Mouse (Mus musculus): ENCODE measurements around the gene Vamp1. TPM values are rescaled to one million over a fixed set of nuclear protein-coding genes. Genes with fewer than 3 reads are reported as not detected.
"Not testable (repeated sequence)": the region's sequence is repeated elsewhere in the genome, so short reads cannot be mapped to it uniquely, and the experiment has no call there.

The Vamp1 gene
- polyA plus RNA-seq, 1 experiment from 2014 or later: 5.4 TPM

DNA sequence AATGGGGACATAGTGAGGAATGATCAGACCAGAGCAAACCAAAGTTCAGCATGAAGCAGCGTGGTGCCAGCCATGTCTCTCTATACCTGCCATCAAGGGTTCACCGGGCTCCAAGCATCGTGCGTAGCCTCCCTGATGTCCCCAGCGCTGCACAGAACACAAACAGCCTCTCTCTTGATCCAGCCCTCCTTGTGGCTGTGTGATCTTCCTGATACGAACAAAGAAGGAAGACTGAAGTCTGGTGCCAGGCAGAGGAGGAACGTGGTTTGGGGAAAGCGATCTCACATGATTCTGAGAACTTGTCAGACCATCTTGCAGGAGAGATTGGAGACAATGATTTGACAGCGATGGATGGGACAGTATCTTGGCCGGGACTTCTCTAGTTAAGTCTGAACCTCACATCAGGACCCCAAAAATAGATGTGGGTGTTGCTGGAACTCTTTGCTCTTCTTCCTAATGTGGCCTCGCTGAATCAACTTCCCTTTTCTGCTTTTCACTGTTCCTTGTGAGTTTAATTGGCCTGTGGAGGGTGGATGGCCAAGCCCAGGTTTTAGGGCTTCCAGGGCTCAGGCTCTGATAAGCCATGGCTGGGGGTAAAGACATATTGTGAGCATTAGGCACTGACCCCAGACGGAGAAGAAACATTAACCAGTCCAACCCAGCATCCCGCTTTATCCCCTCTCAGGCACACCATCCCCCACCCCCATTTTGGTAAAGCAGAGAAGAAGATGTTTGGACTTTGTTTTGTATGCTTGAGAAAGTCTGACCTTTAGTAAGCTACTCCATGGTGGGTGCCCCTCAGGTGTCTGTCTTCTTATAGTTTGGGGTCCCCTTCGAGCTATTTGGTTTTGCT is 38.7 kb downstream of the Vamp1 start:
- H3K4me1 ChIP-seq: 0 out of 2 replicates have a peak, but pooled peaks cover 3% of the 10 kb centered on the region
- H3K4me3 ChIP-seq: no peak overlapping the region
- H3K36me3 ChIP-seq (ENCODE audit: poor library complexity, severe bottlenecking): no peaks in the 10 kb centered on the region
- ATAC-seq: no peak
- H3K4me2 ChIP-seq: no peak overlapping the region
- 81% methylated on average over 14 of the region's 14 CpGs for WGBS
- H3K27me3 ChIP-seq: no peaks in the 10 kb centered on the region
- no peak overlapping the region for H3K9ac ChIP-seq
- no peak overlapping the region for H3K27ac ChIP-seq
- no peaks in the 10 kb centered on the region for H3K9me3 ChIP-seq (replicated peaks)

DNA sequence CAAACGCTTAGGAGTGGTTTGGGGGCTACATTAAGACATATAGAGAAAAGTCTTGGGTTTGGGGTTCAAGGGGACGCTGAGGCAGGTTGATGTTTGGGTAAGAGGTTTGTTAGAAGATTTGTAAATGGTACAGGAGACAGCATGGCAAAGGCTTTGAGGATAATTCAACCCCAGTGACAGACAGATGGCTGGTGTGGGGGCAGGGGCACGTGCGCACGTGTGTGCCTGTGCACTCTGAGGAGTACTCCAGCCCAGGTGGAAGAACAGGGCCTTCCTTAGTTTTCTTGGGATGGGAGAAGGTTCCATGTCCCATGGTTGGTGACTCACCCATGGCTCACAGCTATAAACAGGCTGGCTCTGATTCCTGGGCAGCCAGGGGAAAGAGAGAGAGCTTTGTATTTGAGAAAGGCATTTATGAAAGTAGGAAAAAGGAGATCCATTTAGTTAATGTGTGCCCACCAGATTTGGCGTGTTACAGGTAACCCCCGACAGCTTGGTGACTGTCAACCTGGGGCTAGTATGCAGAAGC is 40.2 kb downstream of the Vamp1 start:
- Histone ChIP-seq H3K4me3 (no peak overlapping the region), H3K27me3 (no peaks in the 10 kb centered on the region), H3K9ac (no peak overlapping the region), H3K4me1 (0 out of 2 replicates have a peak, but pooled peaks cover 3% of the 10 kb centered on the region), H3K4me2 (no peak overlapping the region), H3K36me3 (ENCODE audit: poor library complexity, severe bottlenecking) (no peaks in the 10 kb centered on the region), H3K27ac (no peak overlapping the region), H3K9me3 (replicated peaks) (no peaks in the 10 kb centered on the region)
- no peak for ATAC-seq
- 89% methylated on average over 7 of the region's 7 CpGs for WGBS

DNA sequence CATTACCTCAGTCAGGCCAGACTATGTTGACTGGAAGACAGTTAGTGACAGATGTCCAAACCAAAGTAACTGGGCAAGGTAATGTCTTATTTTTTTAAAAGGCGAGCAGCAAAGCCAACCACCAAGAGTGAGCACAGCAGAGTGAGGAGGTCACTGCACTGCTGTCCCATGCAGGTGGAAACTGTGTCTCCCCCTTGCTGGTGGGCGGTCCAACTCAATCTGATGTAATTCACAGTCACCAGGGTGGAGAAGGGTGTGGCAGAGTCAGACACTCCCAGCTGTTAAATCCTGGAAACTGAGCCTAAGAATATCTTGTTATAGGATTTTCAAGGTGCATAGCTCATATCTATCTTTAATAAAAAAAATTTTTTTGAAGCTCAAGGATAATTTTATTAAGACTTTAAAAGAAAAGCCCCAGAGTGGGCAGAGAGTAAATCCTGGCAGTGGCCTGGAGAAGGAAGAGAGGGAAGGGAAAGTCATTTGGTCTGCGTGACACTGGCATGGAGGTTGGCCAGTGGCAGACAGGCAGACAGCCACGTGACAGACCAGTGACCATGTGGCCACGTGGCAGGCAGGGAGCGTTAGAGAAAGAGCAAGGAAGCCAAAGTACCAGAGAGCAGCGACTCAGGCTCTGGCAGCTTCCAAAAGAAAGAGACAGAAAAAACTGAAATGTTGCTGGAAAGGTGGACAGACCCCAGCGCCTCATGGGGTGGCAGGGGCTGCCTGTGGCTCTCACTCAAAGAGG is 41.0 kb downstream of the Vamp1 start:
- Histone ChIP-seq H3K4me1 (0 out of 2 replicates have a peak, but pooled peaks cover 3% of the 10 kb centered on the region), H3K27me3 (no peaks in the 10 kb centered on the region), H3K9me3 (replicated peaks) (no peaks in the 10 kb centered on the region), H3K27ac (no peak overlapping the region), H3K9ac (no peak overlapping the region), H3K4me2 (no peak overlapping the region), H3K4me3 (no peak overlapping the region), H3K36me3 (ENCODE audit: poor library complexity, severe bottlenecking) (no peaks in the 10 kb centered on the region)
- ATAC-seq: no peak
- 77% methylated on average over 8 of the region's 8 CpGs for WGBS

DNA sequence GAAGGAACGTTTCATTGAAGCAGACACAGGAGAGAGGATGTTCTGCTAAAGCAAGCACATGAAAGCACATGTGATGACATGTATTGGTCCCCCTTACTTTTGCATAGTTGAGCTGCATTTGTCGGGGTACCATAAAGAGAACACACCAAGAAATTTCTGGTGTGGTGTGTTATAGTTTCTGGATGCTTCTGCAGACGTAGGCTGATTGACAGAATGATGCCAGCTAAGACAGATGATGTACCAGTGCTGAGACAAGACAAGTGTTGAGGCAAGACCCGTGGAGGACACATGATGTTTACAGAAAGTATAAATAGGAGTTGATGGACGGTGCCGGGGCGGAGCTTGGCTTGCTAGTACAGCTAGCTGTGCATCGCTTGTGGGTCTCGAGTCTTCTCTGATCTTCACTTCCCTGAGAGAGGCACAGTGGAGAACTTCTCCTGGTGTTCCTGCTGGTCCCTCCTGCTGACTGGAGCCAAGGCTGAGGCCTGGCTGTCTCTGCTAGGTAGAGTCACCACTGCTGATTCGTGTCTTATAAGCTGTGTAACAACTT is 44.7 kb downstream of the Vamp1 start:
- H3K4me1 ChIP-seq: no peaks in the 10 kb centered on the region
- no peaks in the 10 kb centered on the region for H3K27me3 ChIP-seq
- no peak overlapping the region for H3K4me2 ChIP-seq
- H3K27ac ChIP-seq: no peak overlapping the region
- no peak overlapping the region for H3K4me3 ChIP-seq
- WGBS: 86% methylated on average over 10 of the region's 10 CpGs
- H3K36me3 ChIP-seq (ENCODE audit: poor library complexity, severe bottlenecking): no peaks in the 10 kb centered on the region
- no peak for ATAC-seq
- H3K9me3 ChIP-seq (replicated peaks): no peaks in the 10 kb centered on the region
- H3K9ac ChIP-seq: no peak overlapping the region

DNA sequence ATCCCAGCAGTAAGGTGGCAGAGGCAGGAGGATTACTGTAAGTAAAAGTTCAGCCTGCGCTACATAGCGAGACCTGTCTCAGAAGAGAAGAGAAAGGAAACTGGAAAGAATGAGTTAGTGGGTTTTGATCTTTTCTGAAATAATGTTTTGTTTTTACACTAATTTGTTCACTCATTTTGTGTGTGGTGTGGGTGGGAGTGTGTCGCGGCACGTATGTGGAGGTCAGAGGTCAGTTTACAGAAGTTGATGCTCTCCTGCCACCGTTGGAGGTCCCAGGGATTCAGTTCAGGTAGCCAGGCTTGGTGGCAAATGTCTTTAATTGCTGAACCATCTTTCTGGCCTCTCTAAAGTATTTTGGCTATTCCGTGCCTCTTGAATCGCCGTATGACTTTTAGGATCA is 48.9 kb downstream of the Vamp1 start:
- Histone ChIP-seq H3K4me3 (no peak overlapping the region), H3K27me3 (no peaks in the 10 kb centered on the region), H3K9me3 (replicated peaks) (no peaks in the 10 kb centered on the region), H3K4me2 (no peak overlapping the region), H3K36me3 (ENCODE audit: poor library complexity, severe bottlenecking) (no peaks in the 10 kb centered on the region), H3K27ac (no peak overlapping the region), H3K9ac (no peak overlapping the region), H3K4me1 (no peaks in the 10 kb centered on the region)
- WGBS: 90% methylated on average over 9 of the region's 9 CpGs
- ATAC-seq: no peak

GRCm38 (mm10) chr6:125265239-125265638 is 49.9 kb downstream of the Vamp1 start:
- Histone ChIP-seq H3K27ac (no peak overlapping the region), H3K9me3 (replicated peaks) (no peaks in the 10 kb centered on the region), H3K27me3 (no peaks in the 10 kb centered on the region), H3K4me3 (no peak overlapping the region), H3K4me1 (no peaks in the 10 kb centered on the region), H3K36me3 (ENCODE audit: poor library complexity, severe bottlenecking) (no peaks in the 10 kb centered on the region), H3K9ac (no peak overlapping the region), H3K4me2 (no peak overlapping the region)
- no peak for ATAC-seq
- 67% methylated on average over 10 of the region's 10 CpGs for WGBS

DNA sequence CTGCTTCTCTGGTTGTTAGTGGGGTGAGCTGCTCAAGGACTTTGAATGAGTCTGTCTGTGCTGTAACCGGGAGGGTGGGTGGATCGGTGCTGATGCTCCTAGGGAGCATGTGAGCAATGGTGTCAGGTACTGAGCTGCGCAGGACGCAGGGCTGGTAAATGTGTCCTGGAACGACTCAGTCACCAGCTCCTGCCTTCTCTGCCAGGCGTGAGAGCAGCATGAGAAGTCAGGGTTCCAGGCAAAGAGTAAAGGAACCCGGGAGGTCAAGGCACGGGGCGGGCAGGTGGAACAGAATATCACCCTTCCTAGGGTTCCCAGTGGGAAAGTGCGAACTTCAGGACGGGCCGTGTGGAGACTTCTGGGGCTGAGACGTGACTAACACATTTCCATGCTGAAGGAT is 50.7 kb downstream of the Vamp1 start:
- WGBS: 78% methylated on average over 13 of the region's 13 CpGs
- H3K36me3 ChIP-seq (ENCODE audit: poor library complexity, severe bottlenecking): no peaks in the 10 kb centered on the region
- H3K9ac ChIP-seq: no peak overlapping the region
- no peak overlapping the region for H3K27ac ChIP-seq
- no peaks in the 10 kb centered on the region for H3K4me1 ChIP-seq
- H3K27me3 ChIP-seq: no peaks in the 10 kb centered on the region
- no peaks in the 10 kb centered on the region for H3K9me3 ChIP-seq (replicated peaks)
- no peak for ATAC-seq
- no peak overlapping the region for H3K4me2 ChIP-seq
- no peak overlapping the region for H3K4me3 ChIP-seq

DNA sequence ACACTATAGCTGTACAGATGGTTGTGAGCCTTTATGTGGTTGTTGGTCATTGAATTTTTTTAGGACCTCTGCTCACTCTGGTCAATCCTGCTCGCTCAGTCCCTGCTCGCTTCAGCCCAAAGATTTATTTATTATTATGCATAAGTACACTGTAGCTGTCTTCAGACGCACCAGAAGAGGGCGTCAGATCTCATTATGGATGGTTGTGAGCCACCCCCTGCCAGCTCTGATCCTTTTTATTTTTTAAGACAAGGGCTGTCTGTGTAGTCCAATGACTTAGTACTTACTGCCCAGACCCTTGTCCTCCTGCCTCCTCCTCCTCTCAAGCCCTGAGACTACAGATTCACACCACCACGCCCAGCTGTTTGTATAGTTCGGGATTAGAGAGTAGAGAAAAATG is 51.2 kb downstream of the Vamp1 start:
- ATAC-seq; H3K9me3 ChIP-seq (replicated peaks); H3K4me2 ChIP-seq; H3K4me3 ChIP-seq; H3K27ac ChIP-seq; H3K9ac ChIP-seq; H3K27me3 ChIP-seq; H3K36me3 ChIP-seq (ENCODE audit: poor library complexity, severe bottlenecking); H3K4me1 ChIP-seq: not testable (repeated sequence)
- WGBS: 66% methylated on average over 6 of the region's 6 CpGs

DNA sequence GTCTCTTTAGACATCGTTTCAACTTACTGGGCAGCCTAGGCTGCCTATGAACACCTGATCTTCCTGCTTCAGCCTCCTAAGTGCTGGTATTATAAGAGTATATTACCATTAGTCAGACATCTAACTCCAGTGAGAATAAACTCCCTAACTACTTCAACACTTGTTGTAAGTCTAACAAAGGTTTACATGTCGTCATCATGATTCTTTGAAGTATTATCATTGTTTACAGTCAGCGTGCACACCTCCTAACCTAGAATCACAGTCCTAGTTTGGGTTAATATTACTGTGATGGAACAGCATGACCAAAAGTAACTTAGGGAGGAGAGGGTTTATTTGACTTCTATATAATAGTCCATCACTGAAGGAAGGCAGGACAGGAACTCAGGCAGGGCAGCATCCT is 52.1 kb downstream of the Vamp1 start:
- H3K27ac ChIP-seq: no peak overlapping the region
- 90% methylated on average over 3 of the region's 3 CpGs for WGBS
- no peaks in the 10 kb centered on the region for H3K9me3 ChIP-seq (replicated peaks)
- H3K4me2 ChIP-seq: no peak overlapping the region
- no peak overlapping the region for H3K9ac ChIP-seq
- no peak for ATAC-seq
- H3K4me3 ChIP-seq: no peak overlapping the region
- peaks cover 3% of the 10 kb centered on the region; the same call in 1 of the 2 replicates for H3K4me1 ChIP-seq
- H3K27me3 ChIP-seq: no peaks in the 10 kb centered on the region
- H3K36me3 ChIP-seq (ENCODE audit: poor library complexity, severe bottlenecking): no peaks in the 10 kb centered on the region

- ATAC-seq: no peak
- H3K4me2 ChIP-seq: no peak overlapping the region
- H3K27me3 ChIP-seq: no peaks in the 10 kb centered on the region
- no peaks in the 10 kb centered on the region for H3K9me3 ChIP-seq (replicated peaks)
- H3K9ac ChIP-seq: no peak overlapping the region
- no peaks in the 10 kb centered on the region for H3K36me3 ChIP-seq (ENCODE audit: poor library complexity, severe bottlenecking)
- WGBS: 57% methylated on average over 6 of the region's 6 CpGs
- no peak overlapping the region for H3K27ac ChIP-seq
- H3K4me3 ChIP-seq: no peak overlapping the region
- peaks cover 3% of the 10 kb centered on the region; the same call in 1 of the 2 replicates for H3K4me1 ChIP-seq
These were observed 53.4 kb downstream of the Vamp1 start for GRCm38 (mm10) chr6:125268799-125269198.

GRCm38 (mm10) chr6:125271455-125272227 is 56.3 kb downstream of the Vamp1 start:
- Histone ChIP-seq H3K9ac (peak overlapping the region; percentile 50; the same call in 1 of the 2 replicates), H3K27ac (no peak overlapping the region), H3K9me3 (replicated peaks) (no peaks in the 10 kb centered on the region), H3K4me2 (peak overlapping the region; percentile 50), H3K36me3 (ENCODE audit: poor library complexity, severe bottlenecking) (no peaks in the 10 kb centered on the region), H3K27me3 (0 out of 2 replicates have a peak, but pooled peaks cover 3% of the 10 kb centered on the region), H3K4me1 (peaks cover 3% of the 10 kb centered on the region; the same call in 1 of the 2 replicates), H3K4me3 (peak overlapping the region; percentile 7; the same call in 1 of the 2 replicates)
- WGBS: 18% methylated on average over 17 of the region's 17 CpGs
- peak; percentile 95 for ATAC-seq
